Mouse (Mus musculus) left cerebral cortex, adult 18-20 months (tissue): Measurements from ENCODE around the gene Lrrc56. TPM values are rescaled to one million over a fixed set of nuclear protein-coding genes. Genes with fewer than 3 reads are reported as not detected.
"Not testable (repeated sequence)": the region's sequence is repeated elsewhere in the genome, so short reads cannot be mapped to it uniquely, and the experiment has no call there.

ENCODE experiments used
- DNase-seq, 2 experiments: peaks; one replicate each; pipeline ENCODE4 v3.0.0; 2021 to 2022; ENCODE audit warnings: low spot score in 2 of 2, mixed read lengths in 1 of 2
- total RNA-seq, 2 experiments: library from RNA; stranded (reverse); gene quantifications; 2 replicates each; pipeline ENCODE4 v1.2.3; 2021

Lrrc56 gene
- total RNA-seq, 2 experiments from 2014 or later = 2.7 to 4.4 TPM

DNA sequence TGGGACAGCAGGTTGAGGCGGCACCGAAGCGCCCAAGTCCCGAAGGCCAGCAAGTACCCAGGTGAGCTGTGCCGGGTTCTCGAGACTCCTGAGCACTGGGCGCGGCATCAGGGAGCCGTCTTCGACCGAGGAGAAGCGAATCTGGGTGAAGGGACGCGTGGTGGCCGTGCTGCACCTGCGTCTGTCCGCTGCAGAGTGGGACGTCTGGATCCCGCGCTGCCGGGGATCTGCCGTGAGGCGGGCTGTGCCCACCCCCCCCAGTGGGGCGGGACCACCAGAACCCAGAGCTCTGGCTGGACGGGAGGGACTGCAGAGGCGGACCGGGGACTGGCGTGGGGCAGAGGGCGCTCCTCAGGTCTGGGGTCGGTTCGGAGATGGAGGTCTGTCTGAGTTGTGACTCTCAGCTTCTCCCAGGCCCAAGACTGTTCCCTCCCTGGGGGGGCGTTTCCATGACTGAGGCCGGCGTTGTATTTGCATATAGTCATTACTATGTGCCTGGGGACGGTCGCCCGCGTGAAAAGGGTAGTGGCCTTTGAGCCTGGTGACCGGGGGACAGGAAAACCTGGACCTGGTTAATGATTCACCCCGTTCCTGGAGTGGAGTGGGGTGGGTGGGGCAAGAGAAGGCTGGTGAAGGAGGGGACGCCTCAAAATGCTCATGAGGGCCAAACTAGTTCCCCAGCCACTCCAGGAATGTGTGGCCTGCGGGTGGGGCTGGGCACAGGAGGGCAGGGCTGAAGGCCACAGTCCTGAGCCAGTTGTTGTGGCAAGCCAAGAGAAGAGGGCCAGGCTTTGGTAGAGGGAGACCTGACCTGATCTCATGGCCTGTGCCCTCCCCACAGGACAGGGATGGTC, 22.1 kb downstream of the Lrrc56 start:
- no peak for DNase-seq

DNA sequence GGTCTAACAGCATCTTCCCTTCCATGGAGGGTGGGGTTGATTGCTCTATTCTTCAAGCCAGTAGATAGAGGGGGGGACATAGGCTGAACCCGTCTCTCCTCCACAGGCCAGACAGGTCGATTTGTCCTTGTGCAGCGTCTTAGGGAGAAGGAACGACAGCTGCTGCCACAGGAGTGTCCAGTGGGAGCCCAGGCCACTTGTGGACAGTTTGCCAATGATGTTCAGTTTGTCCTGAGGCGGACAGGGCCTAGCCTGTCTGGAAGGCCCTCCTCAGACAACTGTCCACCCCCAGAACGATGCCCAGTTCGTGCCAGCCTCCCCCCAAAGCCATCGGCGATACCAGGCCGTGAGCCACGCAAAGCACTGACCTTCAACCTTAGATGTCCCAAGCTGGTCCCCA, 22.9 kb downstream of the Lrrc56 start:
- DNase-seq = no peak

DNA sequence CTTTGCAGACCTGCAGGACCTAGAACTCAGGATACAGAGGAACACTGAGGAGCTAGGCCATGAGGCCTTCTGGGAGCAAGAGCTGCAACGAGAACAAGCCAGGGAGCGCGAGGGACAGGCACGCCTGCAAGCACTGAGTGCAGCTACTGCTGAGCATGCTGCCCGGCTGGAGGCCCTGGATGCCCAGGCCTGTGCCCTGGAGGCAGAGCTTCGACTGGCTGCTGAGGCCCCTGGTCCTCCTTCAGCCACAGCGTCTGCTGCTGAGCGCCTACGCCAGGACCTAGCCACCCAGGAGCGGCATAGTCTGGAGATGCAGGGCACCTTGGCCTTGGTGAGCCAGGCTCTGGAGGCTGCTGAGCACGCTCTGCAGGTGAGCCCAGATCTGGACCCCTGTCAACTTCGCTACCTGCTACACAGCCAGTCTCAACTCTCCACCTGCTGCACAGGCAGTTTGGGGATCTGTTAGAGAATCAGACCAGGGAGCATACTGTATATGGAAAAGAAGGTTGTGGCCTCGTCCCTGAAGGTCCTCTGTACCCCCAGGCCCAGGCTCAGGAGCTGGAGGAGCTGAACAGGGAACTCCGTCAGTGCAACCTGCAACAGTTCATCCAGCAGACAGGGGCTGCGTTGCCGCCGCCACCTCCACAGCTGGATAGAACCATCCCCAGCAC, 23.5 kb downstream of the Lrrc56 start:
- no peak for DNase-seq

DNA sequence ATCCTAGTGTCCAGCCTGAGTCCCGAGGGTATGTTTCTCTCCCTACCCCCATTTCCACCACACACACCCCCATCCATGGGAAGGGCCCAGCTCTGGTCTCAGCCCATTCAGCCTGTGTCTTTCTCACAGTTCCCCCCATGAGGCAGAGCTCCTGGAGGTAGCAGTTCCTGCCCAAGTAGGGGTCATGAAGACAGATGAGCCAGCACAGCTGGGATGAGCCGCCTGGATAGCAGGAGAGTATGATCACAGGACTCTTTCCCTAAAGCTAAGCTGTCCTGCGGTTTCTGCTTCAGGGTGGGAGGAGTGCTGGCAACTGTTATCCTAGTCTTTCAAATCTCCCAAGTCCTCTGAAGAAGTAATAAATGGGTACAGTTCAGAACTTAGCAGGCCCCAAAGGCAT, 24.2 kb downstream of the Lrrc56 start:
- DNase-seq = no peak

DNA sequence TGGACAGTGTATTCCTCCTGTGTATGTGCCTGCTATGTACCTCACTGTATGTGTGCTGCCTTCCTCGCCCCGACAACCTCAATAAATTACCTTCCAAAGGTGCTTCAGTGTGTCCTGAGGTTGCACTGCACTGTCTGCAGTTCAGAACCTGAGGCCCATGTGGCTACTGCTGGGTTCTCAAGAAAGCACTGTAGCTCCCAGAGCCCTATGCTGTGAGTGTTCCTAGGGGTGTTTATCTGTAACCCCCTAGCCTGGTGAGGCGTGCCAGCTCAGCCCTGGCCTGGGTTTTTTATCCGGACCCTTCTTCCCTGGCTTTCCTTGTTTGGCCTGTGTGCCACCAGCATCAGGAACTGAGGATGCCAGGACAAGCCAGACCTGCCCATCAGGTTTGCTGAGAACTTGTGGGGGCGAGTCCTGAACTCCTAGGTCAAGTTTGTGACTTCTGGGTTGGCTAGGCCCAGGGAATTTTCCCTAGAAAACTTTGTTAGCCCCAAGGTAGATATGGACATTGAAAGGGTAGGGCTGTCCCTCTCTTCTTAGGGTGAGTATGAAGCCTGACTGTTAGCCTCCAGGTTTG, 24.7 kb downstream of the Lrrc56 start:
- DNase-seq = no peak

DNA sequence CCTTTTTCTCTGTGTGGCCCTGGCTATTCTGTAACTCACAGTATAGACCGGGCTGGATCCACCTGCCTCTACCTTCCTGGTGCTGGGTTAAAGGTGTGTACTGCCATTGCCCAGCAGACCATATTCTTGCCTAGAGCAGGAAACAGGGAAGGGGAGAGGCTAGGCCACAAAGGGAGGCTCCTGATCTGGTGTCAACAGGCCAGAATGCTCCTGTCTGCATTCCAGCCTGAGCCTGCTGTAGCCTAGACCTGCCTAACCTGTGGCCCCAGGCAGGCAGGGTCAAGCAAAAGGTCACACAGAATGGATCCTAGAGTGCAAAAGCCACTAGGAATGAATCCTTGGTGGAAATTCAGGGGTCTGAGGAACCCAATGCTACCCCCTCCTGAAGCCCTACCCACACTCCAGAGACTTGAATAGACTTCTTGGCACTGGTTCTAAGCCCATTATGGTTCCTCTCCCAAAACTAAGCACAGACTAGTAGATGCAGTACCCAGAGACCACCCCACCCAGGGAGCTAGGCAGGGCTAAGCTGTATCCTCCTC, 25.7 kb downstream of the Lrrc56 start:
- DNase-seq = no peak

DNA sequence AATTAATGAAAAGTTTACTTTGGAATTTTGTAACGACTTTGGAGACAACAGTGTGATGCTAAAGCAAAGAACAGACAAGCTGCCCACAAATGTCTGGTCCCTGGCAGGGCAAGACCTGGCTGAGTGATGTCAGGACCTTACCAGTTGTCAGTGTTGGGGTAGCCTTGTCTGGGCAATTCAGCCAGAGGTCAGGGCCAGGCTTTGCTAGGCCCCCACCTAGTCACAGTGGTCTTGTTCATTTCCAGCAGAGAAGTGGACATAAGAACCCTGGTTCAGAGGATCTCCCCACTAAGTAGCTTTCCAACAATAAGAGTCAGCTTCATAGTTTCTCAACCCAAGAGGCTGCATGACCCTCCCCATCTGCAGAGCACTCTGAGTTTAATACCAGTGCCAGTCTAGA, 26.4 kb downstream of the Lrrc56 start:
- no peak for DNase-seq

DNA sequence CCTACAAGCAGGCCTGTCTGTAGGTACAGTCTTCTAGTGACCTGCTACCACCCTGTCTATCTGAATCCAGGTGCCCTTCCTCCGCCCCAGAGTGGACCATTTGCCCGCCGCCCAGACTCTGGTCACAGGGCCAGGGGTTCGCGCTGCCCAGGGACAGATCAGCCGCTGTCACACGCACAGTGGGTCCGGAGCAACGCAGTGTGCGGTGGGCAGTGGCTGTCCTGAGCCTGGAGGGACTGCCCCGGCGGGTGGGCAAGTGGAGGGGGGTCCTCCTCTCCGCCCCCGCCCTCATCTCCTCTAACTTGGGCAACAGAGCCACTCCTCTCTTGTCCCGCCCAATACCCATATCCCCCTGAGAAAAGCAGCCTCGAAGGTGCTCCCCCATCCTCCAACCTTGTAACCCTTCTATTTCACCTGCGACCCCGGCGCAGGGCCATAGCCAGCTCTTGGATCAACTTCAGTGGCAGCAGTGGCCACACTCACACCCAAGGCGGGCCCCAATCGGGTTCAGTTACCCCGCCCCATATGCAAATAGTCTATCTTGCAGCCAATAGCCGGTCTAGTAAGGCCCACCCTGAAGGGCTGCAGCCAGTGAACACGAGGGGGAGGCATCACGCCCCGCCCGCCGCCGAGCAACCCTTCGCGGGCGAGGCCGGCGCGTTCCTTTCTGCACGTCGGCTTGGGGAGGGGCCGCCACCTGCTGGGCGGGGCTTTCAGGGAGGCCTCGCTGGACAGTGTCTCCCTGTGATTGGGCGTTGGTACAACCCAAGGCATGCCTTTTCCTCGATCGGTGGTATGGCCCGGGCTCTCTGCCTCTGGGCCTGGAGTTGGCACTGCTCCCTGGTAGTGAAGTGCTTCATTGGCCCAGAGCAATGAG, 27.5 kb downstream of the Lrrc56 start:
- peak; percentile 90 to 94 for DNase-seq

DNA sequence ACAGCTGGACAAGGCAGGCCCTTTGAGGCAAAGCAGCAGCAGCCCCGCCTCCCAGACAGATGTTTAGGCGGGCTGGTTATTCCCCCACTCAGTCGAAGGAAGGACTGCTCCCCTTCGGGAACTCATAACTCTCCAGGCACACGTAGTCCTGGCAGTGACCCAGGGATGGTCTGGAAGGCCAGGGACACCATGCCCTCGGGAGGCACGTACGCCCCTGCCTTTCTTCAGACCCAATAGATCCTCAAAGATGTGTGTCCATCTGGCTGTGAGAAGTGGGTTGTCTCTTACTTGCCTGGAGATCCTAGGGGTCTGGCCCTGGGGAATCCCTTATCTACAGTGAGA, 28.1 kb downstream of the Lrrc56 start:
- no peak for DNase-seq

DNA sequence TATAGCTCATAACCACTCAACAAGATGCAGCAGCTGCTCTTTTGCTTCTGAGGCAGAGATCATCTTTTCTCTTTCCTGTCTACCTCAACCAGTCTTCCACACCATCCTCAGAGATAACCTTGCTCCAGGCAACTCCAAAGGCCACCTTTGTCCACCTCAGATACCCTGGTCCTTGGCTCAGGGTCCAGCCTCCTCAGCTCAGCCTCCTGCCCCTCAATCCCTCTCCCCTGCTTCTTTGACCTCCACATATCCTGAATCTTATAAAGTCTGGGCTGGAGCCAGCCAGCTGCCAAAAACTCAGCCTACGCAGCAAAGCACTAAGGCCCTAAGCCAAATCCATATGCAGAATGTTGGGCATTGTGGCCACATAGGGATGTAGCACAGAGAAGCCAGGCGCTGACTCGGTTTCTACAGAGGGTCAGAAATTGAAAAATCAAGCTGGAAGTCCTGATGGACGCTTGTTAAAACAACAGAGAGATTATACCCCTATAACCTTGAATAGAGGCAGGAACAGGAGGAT, 28.8 kb downstream of the Lrrc56 start:
- DNase-seq = no peak

DNA sequence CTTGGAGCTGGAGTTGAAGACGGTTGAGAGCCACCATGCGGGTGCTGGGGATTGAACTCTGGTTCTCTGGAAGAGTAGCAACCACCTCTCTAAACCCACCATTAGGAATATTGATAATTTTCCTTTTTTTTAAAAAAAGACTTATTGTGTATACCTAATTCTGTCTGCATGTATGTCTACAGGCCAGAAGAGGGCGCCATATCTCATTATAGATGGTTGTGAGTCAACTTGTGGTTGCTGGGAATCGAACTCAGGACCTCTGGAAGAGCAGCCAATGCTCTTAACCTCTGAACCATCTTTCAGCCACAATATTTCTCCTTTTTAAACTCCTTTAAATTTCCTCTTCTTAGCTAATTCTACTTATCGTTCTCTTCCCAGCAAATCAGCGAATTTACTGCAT, 32.6 kb downstream of the Lrrc56 start:
- DNase-seq = no peak

DNA sequence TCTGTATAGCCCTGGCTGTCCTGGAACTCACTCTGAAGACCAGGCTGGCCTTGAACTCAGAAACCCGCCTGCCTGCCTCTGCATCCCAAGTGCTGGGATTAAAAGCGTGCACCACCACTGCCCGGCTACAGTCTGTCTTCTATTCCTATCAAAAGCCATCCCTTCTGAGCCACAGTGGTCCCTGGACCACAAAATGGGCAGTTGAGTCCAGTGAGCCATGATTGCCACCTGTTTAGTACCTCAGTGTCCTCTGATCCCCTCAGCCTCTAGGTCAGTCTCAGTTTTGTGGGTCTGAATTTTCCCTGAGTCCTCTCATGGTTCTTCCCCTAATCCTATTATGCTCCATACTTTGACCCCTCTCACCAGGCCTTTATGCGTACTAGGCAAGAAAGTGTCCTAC, 33.8 kb downstream of the Lrrc56 start:
- DNase-seq = no peak

DNA sequence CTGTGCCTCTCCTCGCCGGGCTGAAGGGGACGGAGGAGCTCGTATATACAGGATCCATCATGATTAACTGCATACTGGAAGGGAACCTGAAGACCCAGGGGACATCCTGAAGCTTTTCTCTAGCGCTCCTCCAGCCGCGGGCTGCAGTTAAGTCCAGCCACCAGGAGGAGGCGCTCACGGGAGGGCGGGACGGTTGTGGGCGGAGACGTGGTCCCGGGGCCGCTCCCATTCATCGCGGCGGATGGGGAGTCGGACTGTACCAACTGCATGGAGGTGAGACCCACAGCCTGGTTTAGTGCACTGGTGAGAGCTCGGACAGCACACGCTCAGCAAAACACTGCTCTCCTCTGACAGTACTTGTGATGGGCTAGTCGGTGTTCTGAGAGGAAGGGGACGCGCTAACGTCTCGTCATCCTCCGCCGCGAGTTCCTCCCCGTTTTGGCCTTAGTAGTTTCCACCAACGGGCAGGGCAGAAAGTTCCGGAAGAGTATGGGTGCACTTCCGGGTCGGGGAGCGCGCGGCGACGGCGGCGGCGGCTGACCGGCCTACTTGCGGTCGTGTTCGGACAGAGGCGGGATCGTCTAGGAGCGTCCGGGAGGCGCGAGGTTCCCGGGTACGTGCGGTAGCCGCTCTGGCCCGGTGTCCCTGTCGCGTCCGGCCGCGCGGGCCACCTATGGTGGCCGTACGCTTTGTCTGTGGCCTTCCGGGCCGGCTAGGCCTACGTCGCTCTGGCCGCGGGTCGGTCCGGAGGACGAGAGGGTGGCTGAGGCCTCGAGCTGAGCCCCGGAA, 34.5 kb downstream of the Lrrc56 start, which contains the start of gene Phrf1:
Gene Phrf1 (plus strand): TSS at position 506 of the 789 bp plus-strand sequence.
- DNase-seq = peak; percentile 92 to 97

DNA sequence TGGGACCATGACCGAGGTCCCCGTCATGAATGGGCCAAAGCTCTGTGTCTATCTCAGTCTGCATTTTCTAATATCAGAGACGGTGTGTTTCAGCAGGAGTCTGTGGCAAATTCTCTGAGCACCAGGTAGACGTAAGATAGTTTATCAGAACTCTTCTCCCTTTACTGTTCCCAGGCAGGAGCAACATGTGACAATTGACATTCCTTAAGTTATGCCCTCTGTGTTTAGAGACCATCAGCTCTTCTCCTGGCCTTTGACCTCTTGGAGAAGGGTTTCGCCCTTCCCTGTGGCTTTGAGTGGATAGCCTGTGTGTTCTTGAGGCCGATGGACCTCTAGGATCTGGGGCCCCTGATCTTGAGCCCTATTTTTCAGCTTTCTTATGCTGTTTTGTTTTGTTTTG, 35.7 kb downstream of the Lrrc56 start:
- no peak for DNase-seq

DNA sequence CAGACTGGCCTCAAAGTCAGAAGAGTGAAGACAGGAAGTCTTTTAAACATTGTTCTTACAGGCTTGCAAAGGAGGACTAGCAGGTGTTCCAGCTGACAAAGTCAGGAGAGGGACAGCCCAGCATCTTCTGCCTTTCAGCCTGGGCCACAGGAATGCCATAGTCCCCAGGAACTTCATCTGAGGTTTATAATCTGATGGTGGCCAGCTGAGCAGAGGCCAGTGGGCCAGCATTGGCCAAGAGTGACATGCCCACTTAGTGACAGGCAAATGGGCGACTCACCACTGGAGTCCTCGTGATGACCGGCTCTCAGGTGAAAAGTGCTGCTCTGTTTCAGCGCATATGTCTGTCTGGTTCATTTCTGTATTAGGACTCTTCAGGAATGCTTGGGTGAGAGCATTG, 36.6 kb downstream of the Lrrc56 start:
- DNase-seq = no peak

DNA sequence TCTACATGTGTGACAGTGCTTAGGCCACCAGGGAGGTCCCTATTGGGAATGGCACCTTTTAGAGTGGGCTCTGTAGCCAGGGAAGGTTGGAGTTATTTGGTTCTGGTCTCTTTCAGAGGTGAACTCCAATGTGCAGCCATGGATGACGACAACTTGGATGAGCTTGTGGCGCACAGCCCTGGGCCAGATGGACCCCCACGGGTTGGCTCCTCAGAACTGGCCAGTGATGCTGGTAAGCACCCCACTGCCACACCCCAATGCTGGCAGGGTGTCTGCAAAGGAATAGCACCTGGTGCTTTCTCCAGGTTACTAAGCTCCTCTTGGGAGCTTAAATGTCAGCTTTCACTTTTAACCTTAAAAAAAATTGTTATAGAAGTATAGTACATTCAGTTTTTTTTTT, 37.2 kb downstream of the Lrrc56 start:
- DNase-seq = no peak

DNA sequence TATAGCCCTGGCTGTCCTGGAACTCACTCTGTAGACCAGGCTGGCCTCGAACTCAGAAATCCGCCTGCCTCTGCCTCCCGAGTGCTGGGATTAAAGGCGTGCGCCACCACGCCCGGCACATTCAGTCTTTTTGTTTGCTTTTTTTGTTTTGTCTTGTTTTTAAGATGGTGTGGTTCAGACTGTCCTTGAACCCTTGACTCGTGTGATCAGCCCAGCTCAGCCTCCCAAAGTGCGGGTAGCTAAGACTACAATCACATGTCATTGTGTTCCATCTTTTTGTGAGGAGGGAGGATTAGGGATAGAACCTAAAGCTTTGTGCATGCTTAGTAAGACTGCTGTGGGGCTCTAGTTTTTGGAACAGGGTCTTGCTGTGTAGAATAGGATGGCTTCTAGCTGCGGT, 37.6 kb downstream of the Lrrc56 start:
- no peak for DNase-seq

DNA sequence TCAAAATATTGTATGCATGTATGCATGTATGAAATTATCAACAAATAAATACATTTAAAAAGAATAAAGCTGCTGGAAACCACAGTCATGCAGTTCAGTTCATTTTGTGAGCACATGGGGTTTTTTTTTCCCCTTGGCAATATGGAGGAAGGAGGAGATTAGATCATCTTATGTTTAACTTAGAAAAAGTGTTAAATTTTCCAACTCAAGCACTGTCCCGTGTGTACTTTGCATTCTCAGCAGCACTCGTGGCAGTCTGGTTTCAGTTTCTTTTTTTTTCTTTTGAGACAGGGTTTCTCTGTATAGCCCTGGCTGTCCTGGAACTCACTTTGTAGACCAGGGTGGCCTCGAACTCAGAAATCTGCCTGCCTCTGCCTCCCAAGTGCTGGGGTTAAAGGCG, 56.5 kb downstream of the Lrrc56 start:
- not testable (repeated sequence) for DNase-seq

DNA sequence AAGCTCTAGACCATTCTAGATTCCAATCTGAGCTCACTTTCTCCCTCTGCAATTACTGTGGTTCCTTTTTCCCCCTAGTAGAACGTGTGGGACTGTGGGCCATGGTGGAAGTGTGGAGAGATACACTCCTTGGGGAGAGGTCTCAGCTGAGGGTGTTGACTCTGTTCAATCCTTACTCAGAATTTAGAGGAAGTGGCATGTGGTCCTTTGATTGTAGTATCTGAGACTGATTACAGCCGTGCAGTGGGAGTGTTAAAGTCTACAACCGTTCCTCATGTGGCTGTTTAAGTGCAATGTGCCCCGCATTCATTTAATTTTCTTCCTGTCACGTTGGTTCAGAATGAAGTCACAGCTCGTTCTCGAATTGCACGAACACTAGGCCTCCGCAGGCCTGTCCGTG, 62.2 kb downstream of the Lrrc56 start:
- no peak for DNase-seq
